Mouse (Mus musculus): Measurements from ENCODE around the gene Cfi. TPM values are rescaled to one million over a fixed set of nuclear protein-coding genes. Genes with fewer than 3 reads are reported as not detected.

The Cfi gene
- total RNA-seq, 2 experiments from 2014 or later, result not detected

DNA sequence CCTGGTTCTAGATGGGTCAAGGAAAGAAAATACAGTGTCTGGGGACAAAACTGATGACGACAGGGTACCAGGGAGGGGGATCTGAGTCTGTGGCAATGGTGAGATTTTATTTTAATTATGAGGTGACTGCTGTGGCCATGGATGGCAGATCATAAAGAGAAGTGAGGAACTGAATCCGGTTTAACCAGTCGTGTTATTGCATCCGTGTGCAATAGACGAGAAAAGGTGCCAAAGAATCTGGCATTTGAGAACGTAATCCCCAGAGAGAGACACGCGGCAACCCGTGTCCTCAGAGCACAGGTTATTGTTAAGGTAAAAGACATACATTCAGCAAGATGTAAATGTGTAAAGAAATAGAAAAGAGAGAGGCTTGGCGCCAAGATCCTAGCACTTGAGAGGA is 41.6 kb downstream of the Cfi start:
- no peak for DNase-seq (ENCODE audit: low spot score in 2 of 2)

DNA sequence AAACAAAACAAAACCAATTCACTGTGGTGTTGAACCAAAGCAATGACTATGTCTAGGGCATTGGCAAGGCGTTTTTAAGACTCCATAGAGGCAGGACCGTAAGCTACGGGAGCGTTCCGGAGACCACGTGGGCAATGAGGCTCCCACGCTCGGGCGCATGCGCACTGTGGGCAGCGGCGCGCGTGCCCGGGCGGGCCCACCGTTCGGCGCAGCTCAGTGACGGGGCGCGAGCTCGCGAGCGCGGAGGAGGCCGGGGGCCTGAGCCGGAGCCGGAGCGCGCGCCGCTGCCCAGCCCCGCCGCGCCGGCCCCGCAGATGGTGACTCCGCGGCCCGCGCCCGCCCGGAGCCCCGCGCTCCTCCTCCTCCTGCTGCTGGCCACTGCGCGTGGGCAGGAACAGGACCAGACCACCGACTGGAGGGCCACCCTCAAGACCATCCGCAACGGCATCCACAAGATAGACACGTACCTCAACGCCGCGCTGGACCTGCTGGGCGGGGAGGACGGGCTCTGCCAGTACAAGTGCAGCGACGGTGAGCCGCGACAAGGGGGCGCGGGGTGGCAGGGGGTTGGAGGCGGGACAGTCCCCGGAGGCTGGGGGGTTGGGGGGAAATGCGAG is 42.8 kb downstream of the Cfi start, which contains the start of gene Pla2g12a:
TSS of gene Pla2g12a (plus strand) at position 202 of the 617 bp plus-strand sequence.
- DNase-seq (ENCODE audit: low spot score in 2 of 2), result peak; percentile 90 to 94

DNA sequence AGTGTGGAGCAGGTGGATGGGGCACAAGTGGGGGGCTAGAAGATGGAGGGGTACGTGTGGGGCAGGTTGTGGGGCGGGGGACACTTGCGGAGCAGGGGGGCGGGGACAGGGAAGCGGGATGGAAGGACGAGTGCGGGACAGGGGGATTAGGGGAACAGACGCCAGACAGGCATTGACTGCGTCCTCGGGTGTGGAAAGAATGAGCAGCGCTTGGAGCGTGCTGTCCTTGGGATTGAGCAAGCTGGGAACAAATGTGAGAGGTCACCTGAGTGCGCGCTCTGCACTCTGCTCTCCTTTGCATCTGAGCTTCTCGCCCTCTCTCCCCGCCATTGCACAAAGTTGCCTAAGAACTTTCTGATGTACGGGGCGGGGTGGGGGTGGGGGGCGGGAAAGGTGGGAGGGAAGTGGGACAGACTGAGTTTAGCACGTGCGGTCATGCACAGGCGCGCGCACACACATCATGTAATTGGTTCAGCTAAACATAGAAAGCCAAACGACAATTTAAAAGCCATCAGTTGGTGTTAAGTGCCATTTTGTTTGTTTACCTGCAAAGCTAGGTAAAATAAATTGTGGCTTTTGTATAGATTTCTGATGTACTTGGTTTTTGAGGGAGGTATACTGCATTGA is 43.6 kb downstream of the Cfi start:
- no peak for DNase-seq (ENCODE audit: low spot score in 2 of 2)

DNA sequence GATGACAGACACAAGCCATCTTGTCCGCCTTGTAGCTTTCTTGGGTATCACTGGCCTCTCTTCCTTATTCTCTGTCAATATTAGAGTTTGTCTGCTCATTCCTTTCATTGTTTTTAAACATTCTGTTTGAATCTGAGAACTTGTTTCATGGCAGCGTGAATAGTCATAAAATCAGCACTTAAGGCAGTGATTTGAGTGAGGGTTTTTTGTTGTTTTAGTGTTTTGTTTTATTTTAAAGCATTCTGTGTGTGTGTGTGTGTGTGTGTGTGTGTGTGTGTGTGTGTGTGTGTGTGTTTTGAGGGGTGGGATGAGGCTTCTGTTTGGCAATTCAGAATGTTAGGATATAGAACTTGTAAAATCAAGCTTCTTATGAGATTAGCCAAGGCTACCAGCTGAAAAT is 44.2 kb downstream of the Cfi start:
- no peak for DNase-seq (ENCODE audit: low spot score in 2 of 2)

DNA sequence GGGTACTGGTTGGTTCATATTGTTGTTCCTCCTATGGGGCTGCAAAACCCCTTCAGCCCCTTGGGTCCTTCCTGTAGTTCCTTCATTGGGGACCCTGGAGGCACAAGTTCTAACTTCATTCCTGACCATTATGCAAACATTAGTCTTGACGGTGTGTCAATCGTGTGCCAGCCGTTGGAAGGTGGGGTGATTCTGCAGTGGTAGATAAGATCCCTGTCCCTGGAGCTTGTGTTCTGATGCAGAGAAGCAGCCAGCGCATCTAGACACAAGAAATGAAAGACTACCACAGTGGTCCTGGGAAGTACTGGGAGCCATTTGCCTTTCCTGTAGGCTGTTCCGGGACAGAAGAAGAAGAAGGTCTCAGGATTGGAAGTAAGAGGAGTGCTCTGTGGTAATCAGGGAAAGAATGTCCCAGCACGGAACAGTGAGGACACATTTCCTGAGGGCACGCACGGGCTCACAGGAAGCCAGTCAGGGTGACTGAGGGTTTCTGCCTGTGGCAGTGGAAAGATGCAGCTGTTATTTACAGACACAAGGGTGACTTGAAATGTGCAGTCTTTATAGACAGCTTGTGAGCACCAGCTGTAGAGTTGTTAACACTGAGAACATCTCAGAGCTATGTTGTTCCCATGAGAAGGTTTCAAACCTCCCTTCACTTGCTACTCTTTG is 45.4 kb downstream of the Cfi start:
- no peak for DNase-seq (ENCODE audit: low spot score in 2 of 2)

DNA sequence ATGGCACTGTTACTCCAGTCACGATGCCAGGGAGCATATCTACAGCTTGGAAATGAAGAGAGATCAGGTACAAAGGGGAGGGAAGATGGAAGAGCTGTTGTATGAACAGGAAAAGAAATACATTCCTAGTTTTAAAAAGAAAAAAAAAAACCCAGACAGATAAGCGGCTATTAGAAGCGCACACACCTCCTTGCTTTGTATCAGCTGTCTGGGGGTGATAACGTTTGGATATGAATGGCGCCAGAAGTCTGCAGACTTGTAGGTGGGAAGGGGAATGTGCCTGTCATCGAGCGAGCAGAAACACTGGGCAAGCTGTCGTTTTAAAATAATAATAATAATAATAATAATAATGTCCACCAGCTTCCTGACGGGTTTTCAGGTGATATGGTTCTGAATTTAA is 49.9 kb downstream of the Cfi start:
- no peak for DNase-seq (ENCODE audit: low spot score in 2 of 2)

DNA sequence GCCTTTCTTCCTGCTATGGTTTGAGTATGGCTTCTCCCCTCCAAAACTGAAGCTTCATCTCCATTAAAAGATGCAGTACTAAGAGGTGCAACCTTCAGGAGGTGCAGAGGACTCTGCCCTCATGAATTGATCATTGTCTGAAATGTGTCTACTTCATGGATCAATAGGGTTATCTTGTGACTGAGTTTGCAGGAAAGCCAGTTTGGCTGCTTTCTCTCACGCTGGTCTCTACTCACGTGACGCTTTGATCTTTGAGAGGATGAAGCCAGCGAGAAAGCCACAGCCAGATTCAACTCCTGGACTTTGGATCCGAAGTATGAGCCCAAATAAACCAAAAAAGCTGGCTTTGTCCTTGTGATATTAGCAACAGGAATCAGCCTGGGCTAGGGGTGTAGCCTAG is 50.7 kb downstream of the Cfi start:
- no peak for DNase-seq (ENCODE audit: low spot score in 2 of 2)

DNA sequence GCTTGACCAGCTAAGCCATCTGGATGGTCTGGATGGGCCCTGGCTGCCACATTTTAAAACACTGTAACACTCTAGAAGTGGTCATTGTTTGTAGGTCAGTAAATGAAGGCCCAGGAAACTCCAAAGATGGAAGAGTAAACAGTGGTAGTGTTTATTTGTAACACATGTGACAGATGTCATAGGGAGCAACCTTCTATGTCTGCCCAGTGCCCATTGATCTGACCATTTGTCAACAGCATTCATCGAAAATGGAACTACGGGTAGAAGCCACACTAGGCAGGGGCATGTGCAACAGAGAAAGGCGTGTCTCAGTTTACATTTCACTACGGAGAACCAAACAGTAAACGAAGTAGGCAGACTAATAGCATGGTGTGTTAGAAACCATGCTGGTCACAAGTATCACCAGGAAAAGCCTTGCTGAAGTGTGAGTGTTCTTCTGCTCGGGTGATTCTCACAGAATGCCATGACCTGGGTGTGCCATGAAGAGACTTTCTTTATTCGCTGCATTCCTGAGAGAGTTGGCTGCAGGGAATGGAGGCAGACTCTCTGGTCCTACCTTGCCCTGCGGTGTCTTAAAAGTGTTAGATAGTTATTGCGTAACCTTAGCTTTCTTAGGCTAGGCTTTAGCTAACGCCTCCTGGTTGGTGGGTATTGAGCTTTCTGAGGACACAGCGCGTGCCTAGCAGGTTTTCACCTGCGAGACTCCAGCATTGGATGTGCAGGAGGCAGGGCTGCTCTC is 52.3 kb downstream of the Cfi start:
- DNase-seq (ENCODE audit: low spot score in 2 of 2), result no peak

DNA sequence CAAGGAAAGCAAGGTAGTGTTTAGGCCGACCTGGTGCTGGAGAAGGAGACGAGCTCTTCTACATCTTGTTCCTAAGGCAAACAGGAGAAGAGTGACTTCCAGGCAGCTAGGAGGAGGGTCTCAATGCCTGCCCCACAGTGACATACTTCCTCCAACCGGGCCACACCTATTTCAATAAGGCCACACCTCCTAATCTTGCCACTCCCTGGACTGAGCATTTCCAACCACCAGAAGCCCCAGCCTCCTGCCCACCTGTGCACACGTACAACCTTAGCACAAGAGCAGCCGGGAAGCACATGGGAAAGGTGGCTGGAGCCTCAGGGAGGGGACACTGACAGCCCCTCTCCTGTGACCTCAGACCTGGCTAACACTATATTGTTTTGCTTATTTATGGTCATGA is 56.3 kb downstream of the Cfi start:
- DNase-seq (ENCODE audit: low spot score in 2 of 2), result no peak

DNA sequence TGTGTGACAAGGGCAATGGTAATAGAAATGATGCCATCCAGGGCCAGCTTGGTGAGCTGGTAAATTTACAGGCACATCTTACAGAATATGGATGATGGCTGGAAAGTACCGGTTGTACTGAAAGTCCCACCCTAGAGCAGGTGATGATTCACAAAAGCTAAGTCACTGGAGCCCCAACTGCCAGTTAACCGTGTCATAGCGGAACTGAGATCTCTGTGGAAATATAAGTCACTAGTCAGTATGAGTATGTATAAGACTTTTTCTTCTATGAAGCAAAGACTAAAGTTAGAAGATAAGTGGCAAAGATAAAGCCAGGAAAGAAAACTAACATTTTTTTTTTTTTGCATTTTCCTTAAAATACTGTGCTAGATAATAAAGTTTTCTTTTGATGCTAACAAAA is 57.5 kb downstream of the Cfi start:
- no peak for DNase-seq (ENCODE audit: low spot score in 2 of 2)

DNA sequence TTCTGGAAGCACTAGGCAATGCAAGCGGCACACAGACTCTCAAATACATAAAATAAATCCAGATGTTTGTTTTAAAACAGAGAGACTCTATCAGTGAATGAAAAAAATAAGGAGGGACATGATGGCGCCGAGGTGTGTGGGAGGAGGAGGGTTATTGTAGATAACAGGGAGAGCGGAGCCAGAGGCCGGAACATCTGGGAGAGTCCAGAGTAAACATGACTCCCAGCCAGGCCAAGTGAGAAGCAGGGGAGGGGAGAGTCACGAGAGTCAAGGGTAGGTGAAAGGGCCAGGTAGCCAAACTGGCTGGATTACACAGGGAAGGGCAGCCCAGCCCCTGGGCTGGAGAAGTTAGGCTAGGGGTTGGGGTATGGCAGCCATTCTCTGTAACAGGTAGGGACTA is 60.9 kb downstream of the Cfi start:
- DNase-seq (ENCODE audit: low spot score in 2 of 2), result no peak

DNA sequence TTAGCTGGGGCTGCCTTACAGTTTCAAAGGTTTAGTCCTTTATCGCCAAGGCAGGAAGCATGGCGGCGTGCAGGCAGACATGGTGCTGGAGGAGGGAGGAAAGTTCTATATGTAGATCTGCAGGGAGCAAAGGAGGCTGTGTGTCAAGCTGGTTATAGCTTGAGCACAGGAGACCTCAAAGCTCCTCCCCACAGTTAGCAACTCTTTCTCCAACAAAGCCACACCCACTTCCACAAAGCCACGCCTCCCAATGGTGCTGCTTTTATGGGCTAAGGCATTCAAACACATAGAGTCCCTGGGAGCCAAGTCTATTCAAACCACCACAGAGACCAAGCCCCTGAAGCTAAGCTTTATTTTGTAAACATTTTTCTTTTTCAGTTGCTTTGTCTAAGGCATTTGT is 63.2 kb downstream of the Cfi start:
- DNase-seq (ENCODE audit: low spot score in 2 of 2), result no peak

DNA sequence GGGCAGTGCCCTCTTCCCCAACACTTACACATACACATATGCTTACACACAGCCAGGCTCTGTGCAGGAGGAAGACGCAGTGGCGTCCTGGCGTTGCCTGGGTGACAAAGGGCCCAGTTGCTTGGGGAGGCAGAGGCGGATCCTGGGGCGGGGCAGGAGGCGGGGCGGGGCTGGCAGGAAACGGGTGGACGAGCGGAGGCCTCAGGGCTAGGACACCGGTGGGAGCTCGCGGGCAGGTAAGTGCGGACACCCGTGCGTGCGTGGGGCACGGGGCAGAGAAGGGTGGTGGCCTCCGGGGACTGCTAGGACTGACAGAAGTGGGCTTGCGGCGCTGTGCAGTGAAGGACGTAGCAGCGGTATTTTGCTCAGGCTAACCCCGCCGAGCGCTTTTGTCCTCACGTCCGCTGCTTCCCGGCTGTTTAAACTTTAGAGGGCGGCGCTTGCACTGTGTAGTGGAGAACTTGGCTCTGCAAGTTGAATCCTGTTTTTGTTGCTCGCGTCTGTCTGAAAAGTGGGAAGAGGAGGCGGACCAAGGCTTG is 65.7 kb downstream of the Cfi start, which contains the start of gene Casp6:
TSS of gene Casp6 (plus strand) at position 155 of the 539 bp plus-strand sequence.
- DNase-seq (ENCODE audit: low spot score in 2 of 2), result peak; percentile 28 to 38

DNA sequence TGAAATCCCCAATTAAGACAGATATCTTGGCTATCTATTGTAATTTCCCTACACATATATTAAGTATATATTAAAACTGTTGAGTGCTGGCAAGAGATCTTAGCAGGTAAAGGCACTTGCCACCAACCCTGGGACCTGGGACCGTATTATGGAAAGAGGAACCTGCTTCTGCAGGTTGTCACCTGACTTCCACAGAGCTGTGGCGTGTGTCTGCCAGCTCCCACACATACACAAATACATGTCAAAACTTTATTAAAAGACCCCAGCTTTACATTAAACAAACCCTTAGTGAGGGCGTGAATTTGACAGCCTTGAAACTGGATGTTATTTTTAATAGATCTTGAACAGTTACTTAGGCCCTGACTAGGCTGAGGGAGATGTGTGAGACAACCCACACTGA is 67.7 kb downstream of the Cfi start:
- DNase-seq (ENCODE audit: low spot score in 2 of 2), result no peak

DNA sequence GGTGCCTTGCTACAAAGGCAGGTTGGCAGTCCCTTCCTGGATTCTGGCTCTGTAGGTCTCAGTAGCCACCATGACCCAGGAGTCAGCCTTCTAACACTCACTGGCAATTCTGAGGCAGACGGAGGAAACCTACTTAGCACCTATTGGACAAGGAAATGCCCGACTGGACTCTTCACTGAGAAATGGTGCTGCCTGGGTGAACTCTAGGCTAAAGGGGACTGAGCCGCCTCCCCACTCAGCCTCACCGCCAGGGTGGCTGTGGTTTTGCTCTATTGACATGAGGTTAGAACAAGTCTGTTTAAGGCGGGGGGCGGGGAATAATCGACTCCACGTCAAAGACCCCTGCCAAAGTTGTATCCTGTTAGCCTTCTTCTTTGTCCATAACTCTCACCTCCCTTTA is 68.2 kb downstream of the Cfi start:
- no peak for DNase-seq (ENCODE audit: low spot score in 2 of 2)

DNA sequence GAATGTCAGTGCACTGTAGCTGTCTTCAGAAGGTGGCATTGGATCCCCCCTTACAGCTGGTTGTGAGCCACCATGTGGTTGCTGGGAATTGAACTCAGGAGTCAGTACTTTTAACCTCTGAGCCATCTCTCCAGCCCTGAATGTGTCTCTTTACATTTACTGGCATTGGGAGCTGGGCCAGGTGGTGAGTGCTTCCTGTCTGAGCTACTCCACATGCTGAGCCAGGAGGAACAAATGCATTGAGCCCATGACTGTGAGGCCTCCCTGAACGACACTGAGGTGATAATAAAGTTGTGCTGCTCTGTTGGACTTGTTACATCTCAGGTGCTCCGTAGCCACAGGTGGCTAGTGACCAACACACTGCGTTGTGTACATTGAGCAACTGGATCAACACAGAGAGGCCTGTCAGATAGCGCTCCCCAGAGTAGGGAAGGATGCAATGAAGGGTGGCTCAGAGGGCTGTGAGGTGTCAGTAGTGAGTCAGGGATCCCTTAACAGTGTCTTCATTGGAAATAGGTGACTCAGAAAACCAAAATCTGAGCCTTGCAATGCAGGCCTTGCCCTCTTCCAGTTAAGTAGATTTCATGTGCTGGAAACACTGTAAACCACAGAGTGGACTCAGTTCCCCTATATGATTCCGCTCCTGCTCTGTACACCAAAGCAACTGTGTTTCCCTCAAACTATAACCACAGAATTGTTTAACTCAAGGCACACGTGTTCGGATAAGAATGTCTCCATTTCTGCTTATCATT is 68.9 kb downstream of the Cfi start:
- DNase-seq (ENCODE audit: low spot score in 2 of 2), result no peak

DNA sequence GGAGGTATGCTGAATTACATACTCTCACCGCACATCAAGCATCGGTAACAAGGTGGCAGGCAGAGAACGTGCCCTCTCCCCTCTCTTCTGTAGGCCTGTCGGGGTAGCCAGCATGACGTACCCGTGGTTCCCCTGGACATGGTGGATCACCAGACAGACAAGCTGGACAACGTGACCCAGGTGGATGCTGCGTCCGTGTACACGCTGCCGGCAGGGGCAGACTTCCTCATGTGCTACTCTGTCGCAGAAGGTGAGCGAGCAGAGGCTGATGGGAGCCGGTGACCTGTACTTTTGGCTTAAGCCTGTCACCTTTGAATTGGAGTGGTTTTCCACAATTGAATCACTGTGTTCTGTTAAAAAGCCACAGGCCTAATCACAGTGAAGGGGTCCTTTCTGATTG is 76.3 kb downstream of the Cfi start:
- no peak for DNase-seq (ENCODE audit: low spot score in 2 of 2)

DNA sequence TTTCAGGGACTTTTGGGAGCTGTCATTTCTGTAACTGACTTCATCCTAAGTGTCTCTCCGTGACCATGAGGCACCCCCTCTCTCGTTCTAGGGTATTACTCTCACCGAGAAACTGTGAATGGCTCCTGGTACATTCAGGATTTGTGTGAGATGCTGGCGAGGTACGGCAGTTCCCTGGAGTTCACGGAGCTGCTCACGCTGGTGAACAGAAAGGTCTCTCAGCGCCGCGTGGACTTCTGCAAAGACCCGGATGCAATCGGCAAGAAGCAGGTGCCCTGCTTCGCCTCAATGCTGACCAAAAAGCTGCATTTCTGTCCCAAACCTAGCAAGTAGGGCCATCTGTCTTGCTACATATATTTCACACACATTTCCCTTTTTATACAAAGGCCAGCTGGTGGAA is 77.6 kb downstream of the Cfi start:
- no peak for DNase-seq (ENCODE audit: low spot score in 2 of 2)

DNA sequence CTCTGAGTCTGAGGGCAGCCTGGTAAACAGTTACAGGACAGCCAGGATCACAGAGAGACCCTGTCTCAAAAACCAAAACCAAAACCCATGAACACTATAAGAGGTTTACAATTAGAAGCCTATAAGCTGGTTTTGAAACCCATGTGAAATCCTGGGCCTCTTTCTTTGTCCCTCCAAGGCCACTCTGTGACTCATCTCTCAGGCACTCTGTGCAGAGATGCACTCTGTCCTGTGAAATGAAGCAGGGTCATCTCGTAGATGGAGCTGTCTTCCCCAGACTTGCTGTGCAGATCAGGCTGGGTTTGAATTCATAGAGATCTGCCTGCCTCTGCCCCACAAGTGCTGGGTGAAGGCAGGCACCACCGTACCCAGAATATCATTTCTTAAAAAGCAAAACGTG is 81.7 kb downstream of the Cfi start:
- DNase-seq (ENCODE audit: low spot score in 2 of 2), result no peak

DNA sequence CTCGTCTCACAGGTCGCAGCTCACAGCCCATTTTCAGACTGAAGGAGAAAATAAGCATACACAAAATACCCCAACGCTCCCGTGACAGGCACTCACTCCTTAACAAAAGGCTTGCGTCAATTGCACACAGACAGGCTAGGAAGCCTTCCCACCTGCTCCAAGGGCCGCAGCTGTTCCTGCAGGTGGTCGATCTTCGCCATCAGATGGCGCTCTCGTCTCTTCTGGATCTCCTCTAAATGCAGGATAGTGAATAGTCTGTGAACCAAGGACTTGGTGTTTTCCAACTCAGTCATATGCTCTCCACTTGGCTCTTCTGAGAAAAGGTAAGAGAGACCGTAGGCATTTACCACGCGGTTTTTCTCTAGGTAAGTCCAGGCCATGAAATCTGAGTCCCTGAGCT is 82.8 kb downstream of the Cfi start:
- peak; percentile 66 to 72 for DNase-seq (ENCODE audit: low spot score in 2 of 2)

DNA sequence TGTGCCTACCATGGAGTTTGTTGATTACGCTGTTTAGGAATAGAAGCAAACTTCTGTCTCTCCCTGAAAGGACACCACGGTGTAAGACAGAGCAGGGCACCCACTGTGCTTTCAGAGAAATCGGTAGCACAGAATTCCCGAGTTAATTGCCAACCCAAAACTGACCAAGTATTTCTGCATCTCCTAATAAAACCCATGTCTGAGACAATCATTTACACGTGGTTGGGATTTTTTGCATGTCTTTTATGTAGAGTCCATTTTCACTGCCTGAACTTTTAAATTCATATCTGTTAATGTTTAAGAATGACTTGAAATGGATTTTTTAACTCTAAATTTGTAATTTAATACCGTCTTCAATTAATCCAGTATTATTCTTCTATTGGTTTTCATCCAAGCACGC is 87.9 kb downstream of the Cfi start:
- no peak for DNase-seq (ENCODE audit: low spot score in 2 of 2)

All from layer of hippocampus, postnatal 14 days (tissue).